Mouse (Mus musculus) small intestine, adult 2 months (tissue): Measurements from ENCODE around the gene Rnf149. TPM values are rescaled to one million over a fixed set of nuclear protein-coding genes. Genes with fewer than 3 reads are reported as not detected.

ENCODE experiments used
- H3K27ac ChIP-seq: fragments of 200-500 bp; 2 replicates; pipeline ENCODE4 v1.5.1; 2012; ENCODE audit warnings: low read depth, low read length, control low read depth, inconsistent platforms; ENCODE audit not compliant: insufficient read depth
- H3K27me3 ChIP-seq: fragments of 200-500 bp; 2 replicates; pipeline ENCODE4 v1.6.1; 2012; ENCODE audit warnings: mild to moderate bottlenecking, moderate library complexity, low read length, inconsistent platforms; ENCODE audit not compliant: control insufficient read depth, insufficient read depth
- H3K36me3 ChIP-seq: fragments of 200-500 bp; 2 replicates; pipeline ENCODE4 v1.6.1; 2012; ENCODE audit warnings: mild to moderate bottlenecking, low read length, control low read depth, inconsistent platforms; ENCODE audit not compliant: control insufficient read depth, insufficient read depth
- H3K4me1 ChIP-seq: fragments of 200-500 bp; 2 replicates; pipeline ENCODE4 v1.6.1; 2012; ENCODE audit warnings: low read length, inconsistent platforms, mixed read lengths; ENCODE audit not compliant: control insufficient read depth, insufficient read depth, insufficient read length
- H3K4me3 ChIP-seq: fragments of 200-500 bp; 2 replicates; pipeline ENCODE4 v1.5.1; 2012; ENCODE audit warnings: low read depth, mild to moderate bottlenecking, control low read depth, inconsistent platforms, low read length, moderate library complexity
- CTCF ChIP-seq: fragments of 200-500 bp; IDR thresholded peaks from 2 replicates; pipeline ENCODE4 v1.5.1; 2012; ENCODE audit warnings: low read depth, mild to moderate bottlenecking, control low read depth, inconsistent platforms, low read length, moderate library complexity, mixed read lengths; ENCODE audit not compliant: insufficient replicate concordance, insufficient read length; ENCODE audit errors: extremely low read depth
- POLR2A ChIP-seq: fragments of 200-500 bp; IDR thresholded peaks from 2 replicates; pipeline ENCODE4 v1.6.1; 2012; ENCODE audit warnings: low read depth, mild to moderate bottlenecking, control low read depth, inconsistent platforms, low read length, moderate library complexity
- WGBS: fragments of 180-500 bp; shearing (Covaris S2); methylation state at CpG from one replicate; pipeline ENCODE4 v1.1.7; 2018; 5-methylcytosine and 5-hydroxymethylcytosine counted together
- polyA plus RNA-seq: library from polyadenylated mRNA; depleted of rRNA; stranded (reverse); fragments of >200 nt; gene quantifications from 2 replicates; pipeline ENCODE4 v1.2.3, GENCODE M21; 2012

Gene Rnf149
- polyA plus RNA-seq, 1 experiment: 15.6 TPM

GRCm38 (mm10) chr1:39559009-39559408 is 18.2 kb downstream of the Rnf149 start:
- Histone ChIP-seq H3K4me3 (no peak overlapping the region), H3K27me3 (no peaks in the 10 kb centered on the region), H3K27ac (no peak overlapping the region), H3K36me3 (peaks cover 27% of the 10 kb centered on the region), H3K4me1 (no peaks in the 10 kb centered on the region; the same call in 1 of the 2 replicates)
- TF ChIP-seq CTCF (no peak), POLR2A (no peak)
- 93% methylated on average over 2 of the region's 2 CpGs for WGBS

GRCm38 (mm10) chr1:39555556-39556415 is 21.4 kb downstream of the Rnf149 start:
- 61% methylated on average over 9 of the region's 9 CpGs for WGBS
- H3K4me1 ChIP-seq: no peaks in the 10 kb centered on the region; the same call in 1 of the 2 replicates
- no peaks in the 10 kb centered on the region for H3K27me3 ChIP-seq
- H3K4me3 ChIP-seq: no peak overlapping the region
- peaks cover 35% of the 10 kb centered on the region for H3K36me3 ChIP-seq
- 0 out of 2 replicates have a peak overlapping the region, but pooled peaks have one; percentile 5 for H3K27ac ChIP-seq
- TF ChIP-seq POLR2A (no peak), CTCF (no peak)

- H3K27ac ChIP-seq: no peak overlapping the region
- no peak overlapping the region for H3K4me3 ChIP-seq
- no peaks in the 10 kb centered on the region for H3K4me1 ChIP-seq
- 65% methylated on average over 2 of the region's 2 CpGs for WGBS
- no peaks in the 10 kb centered on the region for H3K27me3 ChIP-seq
- TF ChIP-seq CTCF (no peak), POLR2A (no peak)
- H3K36me3 ChIP-seq: peaks cover 44% of the 10 kb centered on the region
Observed at GRCm38 (mm10) chr1:39549831-39550230, 27.4 kb downstream of the Rnf149 start.

- Histone ChIP-seq H3K36me3 (peaks cover 51% of the 10 kb centered on the region), H3K27me3 (no peaks in the 10 kb centered on the region), H3K4me1 (no peaks in the 10 kb centered on the region), H3K27ac (no peak overlapping the region), H3K4me3 (no peak overlapping the region)
- TF ChIP-seq CTCF (no peak), POLR2A (no peak)
- WGBS: 22% methylated on average over 2 of the region's 2 CpGs
Observed at GRCm38 (mm10) chr1:39547238-39547637, 30.0 kb downstream of the Rnf149 start.

GRCm38 (mm10) chr1:39546160-39546866 is 30.9 kb downstream of the Rnf149 start:
- TF ChIP-seq POLR2A (no peak), CTCF (no peak)
- Histone ChIP-seq H3K4me3 (no peak overlapping the region), H3K27me3 (no peaks in the 10 kb centered on the region), H3K36me3 (peaks cover 47% of the 10 kb centered on the region), H3K27ac (no peak overlapping the region), H3K4me1 (no peaks in the 10 kb centered on the region)
- 90% methylated on average over 6 of the region's 6 CpGs for WGBS

GRCm38 (mm10) chr1:39545589-39545988 is 31.6 kb downstream of the Rnf149 start:
- peaks cover 49% of the 10 kb centered on the region for H3K36me3 ChIP-seq
- WGBS: 54% methylated on average over 7 of the region's 7 CpGs
- H3K4me3 ChIP-seq: no peak overlapping the region
- no peaks in the 10 kb centered on the region for H3K4me1 ChIP-seq
- no peaks in the 10 kb centered on the region for H3K27me3 ChIP-seq
- TF ChIP-seq POLR2A (no peak), CTCF (no peak)
- H3K27ac ChIP-seq: no peak overlapping the region

- Histone ChIP-seq H3K27ac (no peak overlapping the region), H3K36me3 (peaks cover 48% of the 10 kb centered on the region), H3K4me1 (peaks cover 3% of the 10 kb centered on the region; the same call in 1 of the 2 replicates), H3K4me3 (no peak overlapping the region), H3K27me3 (no peaks in the 10 kb centered on the region)
- TF ChIP-seq POLR2A: no peak
- TF ChIP-seq CTCF: no peak
Observed at GRCm38 (mm10) chr1:39540592-39540991, 36.6 kb downstream of the Rnf149 start.
